Mouse (Mus musculus) cerebellum, adult 2 months (tissue): Measurements from ENCODE around the gene Mrpl49. TPM values are rescaled to one million over a fixed set of nuclear protein-coding genes. Genes with fewer than 3 reads are reported as not detected.

Experiments
- DNase-seq, 2 experiments: peaks; one replicate each; pipeline ENCODE4 v3.0.0; 2021
- H3K27ac ChIP-seq: fragments of 200-500 bp; 2 replicates; pipeline ENCODE4 v1.5.1; 2012; ENCODE audit warnings: low read length, control low read depth, inconsistent platforms; ENCODE audit not compliant: insufficient read depth
- H3K27me3 ChIP-seq: fragments of 200-500 bp; 2 replicates; pipeline ENCODE4 v1.6.1; 2012; ENCODE audit warnings: inconsistent platforms, mild to moderate bottlenecking, low read length, moderate library complexity; ENCODE audit not compliant: control insufficient read depth, insufficient read depth
- H3K4me1 ChIP-seq: fragments of 200-500 bp; 2 replicates; pipeline ENCODE4 v1.6.1; 2011; ENCODE audit warnings: low read length; ENCODE audit not compliant: control insufficient read depth, insufficient read depth
- H3K4me3 ChIP-seq: fragments of 200-500 bp; replicated peaks from 2 replicates; pipeline ENCODE3; 2011; ENCODE audit warnings: mild to moderate bottlenecking, low read depth, low read length, control low read depth; ENCODE audit not compliant: insufficient read depth
- CTCF ChIP-seq: fragments of 200-500 bp; IDR thresholded peaks from 2 replicates; pipeline ENCODE4 v1.5.1; 2011; ENCODE audit warnings: low read depth, mild to moderate bottlenecking, control low read depth, low read length, moderate library complexity, borderline replicate concordance; ENCODE audit not compliant: insufficient read depth
- POLR2A ChIP-seq: fragments of 200-500 bp; IDR thresholded peaks from 2 replicates; pipeline ENCODE4 v1.6.1; 2011; ENCODE audit warnings: low read length, control low read depth, borderline replicate concordance; ENCODE audit not compliant: insufficient read depth
- WGBS: fragments of 180-500 bp; shearing (Covaris S2); methylation state at CpG from one replicate; pipeline ENCODE4 v1.1.7; 2018; 5-methylcytosine and 5-hydroxymethylcytosine counted together
- polyA plus RNA-seq: library from polyadenylated mRNA; depleted of rRNA; stranded (reverse); fragments of >200 nt; gene quantifications from 2 replicates; pipeline ENCODE4 v1.2.3, GENCODE M21; 2012

Mrpl49 gene
- polyA plus RNA-seq, 1 experiment = 48.7 TPM

GRCm38 (mm10) chr19:6023059-6023458 is 34.5 kb downstream of the Mrpl49 start:
- no peak for DNase-seq
- no peak overlapping the region for H3K4me3 ChIP-seq
- H3K4me1 ChIP-seq = no peaks in the 10 kb centered on the region
- H3K27me3 ChIP-seq = no peaks in the 10 kb centered on the region
- no peak overlapping the region for H3K27ac ChIP-seq
- 67% methylated on average over 8 of the region's 8 CpGs for WGBS
- no peak for TF ChIP-seq CTCF
- no peak for TF ChIP-seq POLR2A

- H3K27me3 ChIP-seq = no peaks in the 10 kb centered on the region
- no peaks in the 10 kb centered on the region for H3K4me1 ChIP-seq
- TF ChIP-seq POLR2A (no peak), CTCF (no peak)
- DNase-seq = no peak
- 54% methylated on average over 3 of the region's 3 CpGs for WGBS
- H3K4me3 ChIP-seq = no peak overlapping the region
- H3K27ac ChIP-seq = no peak overlapping the region
Measured at GRCm38 (mm10) chr19:6020276-6020675, 37.3 kb downstream of the Mrpl49 start.

GRCm38 (mm10) chr19:6018142-6019089 is 39.2 kb downstream of the Mrpl49 start:
- Histone ChIP-seq H3K4me3 (no peak overlapping the region), H3K27me3 (no peaks in the 10 kb centered on the region), H3K4me1 (no peaks in the 10 kb centered on the region), H3K27ac (no peak overlapping the region)
- TF ChIP-seq CTCF (peak; percentile 93), POLR2A (no peak)
- peak; percentile 82 to 89 for DNase-seq
- WGBS = 33% methylated on average over 15 of the region's 15 CpGs

- Histone ChIP-seq H3K27ac (no peak overlapping the region), H3K27me3 (no peaks in the 10 kb centered on the region), H3K4me1 (no peaks in the 10 kb centered on the region), H3K4me3 (peak overlapping the region; percentile 89)
- DNase-seq = peak in 1 of 2 experiments; percentile 21
- WGBS = 49% methylated on average over 7 of the region's 7 CpGs
- TF ChIP-seq POLR2A (no peak), CTCF (peak; percentile 27; the same call in 1 of the 2 replicates)
Measured at GRCm38 (mm10) chr19:6016532-6016931, 41.1 kb downstream of the Mrpl49 start.

- peak; percentile 70 to 80 for DNase-seq
- Histone ChIP-seq H3K27me3 (no peaks in the 10 kb centered on the region), H3K4me1 (no peaks in the 10 kb centered on the region), H3K27ac (peak within 1 kb of the TSS; percentile 61), H3K4me3 (peak within 1 kb of the TSS; percentile 89)
- WGBS = 2% methylated on average over 40 of the region's 40 CpGs
- no peak for TF ChIP-seq CTCF
- no peak; the same call in 1 of the 2 replicates for TF ChIP-seq POLR2A
Measured at GRCm38 (mm10) chr19:6015511-6016315, 41.9 kb downstream of the Mrpl49 start, which contains the start of gene Capn1. Gene Capn1 (minus strand): TSS chr19:6015897.

- Histone ChIP-seq H3K4me3 (peak overlapping the region; percentile 89), H3K4me1 (no peaks in the 10 kb centered on the region), H3K27me3 (no peaks in the 10 kb centered on the region), H3K27ac (peak overlapping the region; percentile 61)
- TF ChIP-seq CTCF (no peak), POLR2A (peak; percentile 40; the same call in 1 of the 2 replicates)
- peak; percentile 57 to 63 for DNase-seq
- WGBS = 3% methylated on average over 16 of the region's 18 CpGs
Measured at GRCm38 (mm10) chr19:6014991-6015510, 42.5 kb downstream of the Mrpl49 start.

- DNase-seq = peak in 1 of 2 experiments; percentile 16
- no peaks in the 10 kb centered on the region for H3K27me3 ChIP-seq
- H3K4me3 ChIP-seq = no peak overlapping the region
- WGBS = 70% methylated on average over 10 of the region's 10 CpGs
- TF ChIP-seq CTCF = no peak
- no peak for TF ChIP-seq POLR2A
- H3K27ac ChIP-seq = no peak overlapping the region
- H3K4me1 ChIP-seq = no peaks in the 10 kb centered on the region
Measured at GRCm38 (mm10) chr19:6013691-6014090, 43.9 kb downstream of the Mrpl49 start.
